Mouse (Mus musculus): ENCODE measurements around the gene Tspear. TPM values are rescaled to one million over a fixed set of nuclear protein-coding genes. Genes with fewer than 3 reads are reported as not detected.
"Not testable (repeated sequence)": the region's sequence is repeated elsewhere in the genome, so short reads cannot be mapped to it uniquely, and the experiment has no call there.

The Tspear gene
- polyA plus RNA-seq, 1 experiment = not detected

- Histone ChIP-seq H3K36me3 (ENCODE audit: control insufficient read depth, insufficient read depth) (no peaks in the 10 kb centered on the region), H3K27me3 (ENCODE audit: control insufficient read depth, insufficient read depth, insufficient read length) (peaks cover 5% of the 10 kb centered on the region), H3K79me3 (ENCODE audit: low read depth) (no peaks in the 10 kb centered on the region), H3K4me3 (ENCODE audit: insufficient read depth, poor library complexity, severe bottlenecking) (no peak overlapping the region), H3ac (ENCODE audit: control insufficient read depth, insufficient read length, low read depth) (no peak overlapping the region), H3K79me2 (ENCODE audit: control insufficient read depth, insufficient read depth) (no peaks in the 10 kb centered on the region)
- TF ChIP-seq MAX (IDR thresholded peaks at IDR 0.05) = no peak
Observed at GRCm38 (mm10) chr10:77713734-77714133, 27.4 kb downstream of the Tspear start.

DNA sequence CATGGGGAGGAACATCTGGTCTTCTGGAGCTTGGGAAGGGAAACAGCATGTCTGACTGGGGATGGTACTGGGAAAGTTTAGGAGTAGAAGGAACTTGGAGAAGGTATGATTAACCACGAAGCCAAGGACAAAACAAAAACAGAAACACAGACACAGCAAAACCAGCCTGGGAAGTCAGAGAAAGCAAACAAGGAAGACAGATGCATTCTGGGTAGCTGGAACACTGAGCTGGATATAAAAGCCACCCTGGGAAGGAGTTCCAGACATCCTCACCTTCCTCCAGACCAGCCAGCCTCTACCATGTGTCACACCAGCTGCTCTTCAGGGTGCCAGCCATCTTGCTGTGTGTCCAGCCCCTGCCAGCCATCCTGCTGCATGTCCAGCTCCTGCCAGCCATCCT, 29.1 kb downstream of the Tspear start, which contains the start of gene Gm10142:
TSS of gene Gm10142 (plus strand) at position 301 of the 400 bp plus-strand sequence.
- no peak within 1 kb of the TSS for H3ac ChIP-seq (ENCODE audit: control insufficient read depth, insufficient read length, low read depth)
- TF ChIP-seq MYOD1 (IDR thresholded peaks at IDR 0.05; ENCODE audit: control insufficient read depth, insufficient read length, low read depth) = no peak
- no peak for TF ChIP-seq CEBPB (IDR thresholded peaks at IDR 0.05; ENCODE audit: low read depth)

DNA sequence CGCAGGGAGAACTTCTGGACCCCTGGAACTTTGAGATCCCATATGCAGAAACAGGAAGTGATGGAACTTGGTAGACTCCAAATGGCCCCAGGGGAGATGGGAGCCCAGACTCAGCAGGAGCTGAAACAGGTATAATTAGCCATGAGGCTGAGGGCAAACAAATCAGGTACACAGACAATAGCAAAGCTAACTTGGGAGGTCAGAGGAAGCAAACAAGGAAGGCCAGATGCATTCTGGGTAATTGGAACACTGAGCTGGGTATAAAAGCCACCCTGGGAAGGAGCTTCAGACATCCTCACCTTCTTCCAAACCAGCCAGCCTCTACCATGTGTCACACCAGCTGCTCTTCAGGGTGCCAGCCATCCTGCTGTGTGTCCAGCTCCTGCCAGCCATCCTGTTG, 33.9 kb downstream of the Tspear start, which contains the start of gene Krtap12-1:
TSS of gene Krtap12-1 (plus strand) at position 301 of the 400 bp plus-strand sequence.
- not testable (repeated sequence) for H3ac ChIP-seq (ENCODE audit: control insufficient read depth, insufficient read length, low read depth); H3K36me3 ChIP-seq (ENCODE audit: control insufficient read depth, insufficient read depth); H3K79me3 ChIP-seq (ENCODE audit: low read depth); H3K27me3 ChIP-seq (ENCODE audit: control insufficient read depth, insufficient read depth, insufficient read length); H3K79me2 ChIP-seq (ENCODE audit: control insufficient read depth, insufficient read depth); H3K4me3 ChIP-seq (ENCODE audit: insufficient read depth, poor library complexity, severe bottlenecking)

More for the DNA sequence above, 29.1 kb downstream of the Tspear start, which contains the start of gene Gm10142:
- peaks cover 2% of the 10 kb centered on the region for H3K27me3 ChIP-seq (ENCODE audit: control insufficient read depth, insufficient read depth, insufficient read length)
- H3K4me3 ChIP-seq (ENCODE audit: insufficient read depth, poor library complexity, severe bottlenecking) = no peak within 1 kb of the TSS
- no peaks in the 10 kb centered on the region for H3K79me3 ChIP-seq (ENCODE audit: low read depth)
- no peaks in the 10 kb centered on the region for H3K79me2 ChIP-seq (ENCODE audit: control insufficient read depth, insufficient read depth)
- no peaks in the 10 kb centered on the region for H3K36me3 ChIP-seq (ENCODE audit: control insufficient read depth, insufficient read depth)

GRCm38 (mm10) chr10:77724855-77725254, 38.5 kb downstream of the Tspear start:
- no peaks in the 10 kb centered on the region for H3K36me3 ChIP-seq (ENCODE audit: control insufficient read depth, insufficient read depth)
- peaks cover 28% of the 10 kb centered on the region for H3K27me3 ChIP-seq (ENCODE audit: control insufficient read depth, insufficient read depth, insufficient read length)
- H3K79me3 ChIP-seq (ENCODE audit: low read depth) = no peaks in the 10 kb centered on the region
- H3ac ChIP-seq (ENCODE audit: control insufficient read depth, insufficient read length, low read depth) = no peak overlapping the region
- no peaks in the 10 kb centered on the region for H3K79me2 ChIP-seq (ENCODE audit: control insufficient read depth, insufficient read depth)
- H3K4me3 ChIP-seq (ENCODE audit: insufficient read depth, poor library complexity, severe bottlenecking) = no peak overlapping the region
- TF ChIP-seq CTCF (IDR thresholded peaks at IDR 0.05; ENCODE audit: control insufficient read depth, insufficient read depth, insufficient read length) (no peak), CEBPB (IDR thresholded peaks at IDR 0.05; ENCODE audit: low read depth) (no peak), MAX (IDR thresholded peaks at IDR 0.05) (no peak), USF1 (IDR thresholded peaks at IDR 0.05; ENCODE audit: low read depth) (no peak), FOSL1 (IDR thresholded peaks at IDR 0.05; ENCODE audit: insufficient read depth, low read length, poor library complexity, severe bottlenecking) (no peak)

- TF ChIP-seq MYOG (IDR thresholded peaks at IDR 0.05; ENCODE audit: control insufficient read depth, extremely low read depth, insufficient read length) (no peak), CEBPB (IDR thresholded peaks at IDR 0.05; ENCODE audit: low read depth) (no peak), CTCF (IDR thresholded peaks at IDR 0.05; ENCODE audit: control insufficient read depth, insufficient read depth, insufficient read length) (no peak), USF1 (IDR thresholded peaks at IDR 0.05; ENCODE audit: low read depth) (no peak), MYOD1 (IDR thresholded peaks at IDR 0.05; ENCODE audit: control insufficient read depth, insufficient read length, low read depth) (no peak), MAX (IDR thresholded peaks at IDR 0.05) (no peak), FOSL1 (IDR thresholded peaks at IDR 0.05; ENCODE audit: insufficient read depth, low read length, poor library complexity, severe bottlenecking) (no peak)
- Histone ChIP-seq H3ac (ENCODE audit: control insufficient read depth, insufficient read length, low read depth) (no peak within 1 kb of the TSS), H3K36me3 (ENCODE audit: control insufficient read depth, insufficient read depth) (no peaks in the 10 kb centered on the region), H3K79me3 (ENCODE audit: low read depth) (no peaks in the 10 kb centered on the region), H3K79me2 (ENCODE audit: control insufficient read depth, insufficient read depth) (no peaks in the 10 kb centered on the region), H3K4me3 (ENCODE audit: insufficient read depth, poor library complexity, severe bottlenecking) (no peak within 1 kb of the TSS), H3K27me3 (ENCODE audit: control insufficient read depth, insufficient read depth, insufficient read length) (peaks cover 30% of the 10 kb centered on the region)
Observed at GRCm38 (mm10) chr10:77726186-77726585, 39.8 kb downstream of the Tspear start, which contains the start of gene Gm10100. TSS of gene Gm10100 (plus strand) at chr10:77726486.

DNA sequence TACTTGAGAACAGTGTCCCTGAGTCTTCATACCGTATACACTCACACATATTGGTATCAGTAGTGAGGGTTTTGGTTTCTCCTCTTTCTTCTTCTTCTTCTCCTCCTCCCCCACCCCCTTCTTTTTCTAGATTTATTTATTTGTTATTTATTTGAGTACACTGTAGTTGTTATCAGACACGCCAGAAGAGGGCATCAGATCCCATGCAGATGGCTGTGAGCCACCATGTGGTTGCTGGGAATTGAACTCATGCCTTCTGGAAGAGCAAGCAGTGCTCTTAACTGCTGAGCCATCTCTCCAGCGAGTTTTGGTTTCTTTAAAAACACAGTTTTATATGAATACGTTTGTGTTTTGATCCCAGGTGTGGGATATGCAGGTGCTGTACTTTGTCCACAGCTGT, 41.9 kb downstream of the Tspear start:
- Histone ChIP-seq H3K79me2 (ENCODE audit: control insufficient read depth, insufficient read depth) (no peaks in the 10 kb centered on the region), H3K4me3 (ENCODE audit: insufficient read depth, poor library complexity, severe bottlenecking) (no peak overlapping the region), H3K79me3 (ENCODE audit: low read depth) (no peaks in the 10 kb centered on the region), H3K36me3 (ENCODE audit: control insufficient read depth, insufficient read depth) (no peaks in the 10 kb centered on the region), H3K27me3 (ENCODE audit: control insufficient read depth, insufficient read depth, insufficient read length) (peaks cover 34% of the 10 kb centered on the region), H3ac (ENCODE audit: control insufficient read depth, insufficient read length, low read depth) (no peak overlapping the region)
- TF ChIP-seq MYOD1 (IDR thresholded peaks at IDR 0.05; ENCODE audit: control insufficient read depth, insufficient read length, low read depth) = no peak
- no peak for TF ChIP-seq CTCF (IDR thresholded peaks at IDR 0.05; ENCODE audit: control insufficient read depth, insufficient read depth, insufficient read length)
- no peak for TF ChIP-seq MAX (IDR thresholded peaks at IDR 0.05)
- no peak for TF ChIP-seq MYOG (IDR thresholded peaks at IDR 0.05; ENCODE audit: control insufficient read depth, extremely low read depth, insufficient read length)
- TF ChIP-seq CEBPB (IDR thresholded peaks at IDR 0.05; ENCODE audit: low read depth) = no peak
- no peak for TF ChIP-seq FOSL1 (IDR thresholded peaks at IDR 0.05; ENCODE audit: insufficient read depth, low read length, poor library complexity, severe bottlenecking)
- TF ChIP-seq USF1 (IDR thresholded peaks at IDR 0.05; ENCODE audit: low read depth) = no peak

All from C2C12 (cell line).